Mouse (Mus musculus): ENCODE measurements around the gene Ccdc12.

Ccdc12 gene

GRCm38 (mm10) chr9:110701114-110702032 lies 45.1 kb downstream of the Ccdc12 start:
- in situ Hi-C loops (cut with MboI, MseI), result no loop called here

GRCm38 (mm10) chr9:110702848-110703247 lies 46.5 kb downstream of the Ccdc12 start:
- in situ Hi-C loops (cut with MboI, MseI), result no loop called here

- in situ Hi-C loops (cut with MboI, MseI), result no loop called here
Measured at GRCm38 (mm10) chr9:110703951-110704350, 47.6 kb downstream of the Ccdc12 start.

GRCm38 (mm10) chr9:110706784-110707183 lies 50.5 kb downstream of the Ccdc12 start:
- in situ Hi-C loops (cut with MboI, MseI), result no loop called here

- in situ Hi-C loops (cut with MboI, MseI), result no loop called here
Measured at GRCm38 (mm10) chr9:110709640-110710258, 53.4 kb downstream of the Ccdc12 start.

GRCm38 (mm10) chr9:110711532-110711931 lies 55.2 kb downstream of the Ccdc12 start:
- in situ Hi-C loops (cut with MboI, MseI), result no loop called here

- in situ Hi-C loops (cut with MboI, MseI), result no loop called here
Measured at GRCm38 (mm10) chr9:110711996-110712395, 55.7 kb downstream of the Ccdc12 start.

GRCm38 (mm10) chr9:110712545-110712944 lies 56.2 kb downstream of the Ccdc12 start:
- in situ Hi-C loops (cut with MboI, MseI), result no loop called here

GRCm38 (mm10) chr9:110713389-110713788 lies 57.1 kb downstream of the Ccdc12 start:
- in situ Hi-C loops (cut with MboI, MseI), result no loop called here

- in situ Hi-C loops (cut with MboI, MseI), result loop anchor here (5.0 kb wide), 2 partner anchors 62 to 73 kb away; no protein-coding TSS in a partner anchor
Measured at GRCm38 (mm10) chr9:110715426-110715825, 59.1 kb downstream of the Ccdc12 start.

GRCm38 (mm10) chr9:110716775-110717174 lies 60.5 kb downstream of the Ccdc12 start:
- in situ Hi-C loops (cut with MboI, MseI), result loop anchor here (5.0 kb wide), 2 partner anchors 61 to 74 kb away; no protein-coding TSS in a partner anchor

- in situ Hi-C loops (cut with MboI, MseI), result loop anchor here (5.0 kb wide), 2 partner anchors 59 to 76 kb away; no protein-coding TSS in a partner anchor
Measured at GRCm38 (mm10) chr9:110718071-110718470, 61.8 kb downstream of the Ccdc12 start.

- in situ Hi-C loops (cut with MboI, MseI), result loop anchor here (5.0 kb wide), 2 partner anchors 58 to 77 kb away; no protein-coding TSS in a partner anchor
Measured at GRCm38 (mm10) chr9:110718810-110719209, 62.5 kb downstream of the Ccdc12 start.

- in situ Hi-C loops (cut with MboI, MseI), result loop anchor here (5.0 kb wide), 2 partner anchors 57 to 78 kb away; no protein-coding TSS in a partner anchor
Measured at GRCm38 (mm10) chr9:110719977-110720376, 63.7 kb downstream of the Ccdc12 start.

- in situ Hi-C loops (cut with MboI, MseI), result no loop called here
Measured at GRCm38 (mm10) chr9:110722060-110722459, 65.8 kb downstream of the Ccdc12 start.

- in situ Hi-C loops (cut with MboI, MseI), result no loop called here
Measured at GRCm38 (mm10) chr9:110725721-110726135, 69.4 kb downstream of the Ccdc12 start.

GRCm38 (mm10) chr9:110726867-110727266 lies 70.6 kb downstream of the Ccdc12 start:
- in situ Hi-C loops (cut with MboI, MseI), result no loop called here

GRCm38 (mm10) chr9:110729841-110730240 lies 73.5 kb downstream of the Ccdc12 start:
- in situ Hi-C loops (cut with MboI, MseI), result no loop called here

GRCm38 (mm10) chr9:110731859-110732258 lies 75.6 kb downstream of the Ccdc12 start:
- in situ Hi-C loops (cut with MboI, MseI), result no loop called here

- in situ Hi-C loops (cut with MboI, MseI), result no loop called here
Measured at GRCm38 (mm10) chr9:110732623-110733022, 76.3 kb downstream of the Ccdc12 start.

GRCm38 (mm10) chr9:110733102-110733501 lies 76.8 kb downstream of the Ccdc12 start:
- in situ Hi-C loops (cut with MboI, MseI), result no loop called here

- in situ Hi-C loops (cut with MboI, MseI), result no loop called here
Measured at GRCm38 (mm10) chr9:110734154-110734553, 77.9 kb downstream of the Ccdc12 start.
